Mouse (Mus musculus): Measurements from ENCODE around the gene Col4a2.

Col4a2 gene

DNA sequence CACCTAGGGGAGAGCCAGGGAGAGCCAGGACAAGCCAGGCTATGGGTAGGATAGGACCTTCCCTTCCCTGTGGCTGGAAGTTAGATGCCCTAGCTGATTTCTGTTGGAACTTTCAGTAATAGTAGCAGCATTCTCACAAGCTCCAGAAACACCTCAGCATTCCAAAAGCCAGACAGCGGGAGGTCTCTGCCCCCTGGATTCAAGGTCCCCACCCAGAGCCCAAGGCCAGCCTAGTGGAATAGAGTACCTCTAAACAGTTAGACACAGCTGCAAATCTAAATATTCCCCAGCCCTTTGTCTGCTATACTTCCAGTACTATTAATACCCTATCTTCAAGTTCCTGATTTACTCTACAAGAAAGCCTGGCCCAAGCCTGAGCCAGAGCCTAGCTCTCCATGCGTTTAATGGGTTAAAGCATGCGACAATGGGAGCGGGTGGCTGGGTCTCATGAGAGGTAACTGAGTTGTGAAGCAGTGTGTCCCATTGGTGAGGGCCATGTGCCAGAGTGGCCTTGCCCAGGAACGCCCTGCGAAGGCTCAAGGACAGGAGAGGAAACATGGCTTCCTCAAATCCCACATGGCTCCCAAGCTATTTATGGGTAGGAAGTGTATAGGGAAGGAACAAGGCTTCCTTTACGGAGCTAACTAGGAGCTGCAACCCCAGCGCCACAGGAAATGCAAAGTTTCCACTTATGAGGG is 15.3 kb upstream of the Col4a2 start:
- no peak for DNase-seq

DNA sequence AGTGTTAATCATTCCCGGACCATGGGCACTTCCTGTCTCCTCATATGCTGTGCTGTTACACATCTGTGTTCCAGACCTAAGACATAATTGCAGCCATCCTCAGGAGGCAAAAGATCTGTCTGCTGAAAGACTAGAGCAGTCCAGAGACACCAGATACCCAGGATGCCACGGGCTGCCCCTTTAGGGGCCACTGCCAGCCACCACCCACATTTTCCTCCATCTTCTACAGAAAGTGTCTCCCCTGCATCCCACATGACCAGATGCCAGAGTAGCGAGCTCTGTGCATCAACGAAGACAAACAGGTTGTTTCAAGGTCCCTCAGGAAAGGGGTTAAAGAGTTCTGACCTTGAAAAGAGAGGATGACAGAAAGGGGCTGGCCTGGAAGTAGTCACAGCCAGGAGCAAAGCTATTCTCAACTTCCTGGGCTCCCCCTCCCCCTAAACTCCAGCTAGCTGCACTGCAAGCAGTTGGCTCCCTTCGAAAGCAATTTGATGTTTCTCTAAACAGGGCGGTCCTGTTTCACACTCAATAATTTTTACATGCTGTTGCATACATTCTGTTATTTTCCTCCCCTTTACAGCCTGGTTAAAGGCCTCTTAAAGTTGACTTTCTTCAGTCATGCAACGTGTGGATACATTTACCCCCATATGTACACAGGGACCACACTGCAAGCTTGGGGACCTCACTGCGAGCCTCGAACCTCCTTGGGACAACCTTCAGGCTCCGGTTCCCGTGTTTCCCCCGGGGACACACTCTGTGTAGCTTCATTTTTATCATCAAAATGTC is 13.9 kb upstream of the Col4a2 start:
- DNase-seq: no peak

DNA sequence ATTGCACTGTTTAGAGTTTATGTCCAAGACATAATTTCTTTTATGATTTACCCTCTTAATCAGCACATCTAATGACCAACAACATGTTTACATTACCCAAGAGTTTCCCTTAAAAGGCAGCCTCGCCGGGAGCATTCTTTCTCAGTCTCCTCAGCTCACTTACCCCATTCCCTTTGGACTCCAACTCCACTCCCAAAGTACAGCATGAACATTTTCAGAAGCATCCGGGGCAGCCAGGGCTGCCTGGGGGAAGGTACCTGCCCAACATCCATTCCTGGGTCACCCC is 13.3 kb upstream of the Col4a2 start:
- DNase-seq: no peak

DNA sequence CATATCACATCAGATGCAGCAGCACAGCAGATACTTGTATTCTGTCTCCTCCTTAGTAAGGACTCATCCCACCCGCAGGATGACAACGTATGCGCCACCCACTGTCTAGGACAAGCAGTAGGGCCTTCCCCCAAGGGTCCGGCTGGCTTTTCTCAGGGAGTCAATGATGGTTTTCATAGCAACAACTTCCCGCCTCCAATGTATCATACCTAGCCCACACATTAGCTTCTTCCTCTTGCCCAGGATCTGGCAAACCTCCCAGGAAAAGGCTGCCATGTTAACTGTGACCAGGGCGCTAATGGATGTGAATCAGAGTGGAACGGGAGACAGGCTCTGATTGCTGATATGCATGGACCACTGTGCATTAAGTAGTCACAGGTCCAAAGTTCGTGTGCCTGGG is 12.2 kb upstream of the Col4a2 start:
- DNase-seq: no peak

DNA sequence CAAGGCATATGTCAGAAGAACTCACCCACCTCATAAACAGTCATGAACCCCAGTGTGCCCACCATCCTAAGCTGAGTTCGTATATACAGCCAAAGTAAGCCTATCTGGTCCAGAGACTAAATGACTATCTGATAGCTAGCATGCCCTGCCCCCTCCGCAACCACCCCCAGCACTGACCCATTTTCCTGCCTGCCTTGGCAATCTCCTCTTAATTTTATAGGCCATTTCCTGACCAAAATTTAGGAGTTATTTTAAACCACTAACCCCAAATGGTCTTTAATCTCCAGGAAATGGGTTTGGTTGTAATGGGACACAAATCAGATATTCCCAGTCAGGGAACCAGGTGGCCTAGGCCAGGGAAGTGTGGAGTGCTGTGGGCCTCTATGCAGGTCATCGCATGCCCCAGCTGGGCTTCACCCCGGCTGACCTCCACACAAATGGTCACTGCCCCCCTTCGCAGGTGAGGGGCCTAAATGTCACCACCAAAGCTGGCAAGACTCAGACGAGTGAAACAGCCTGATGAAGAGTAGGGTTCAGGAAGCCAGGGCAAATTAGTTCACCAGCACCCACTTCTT is 8.5 kb upstream of the Col4a2 start:
- DNase-seq: no peak

DNA sequence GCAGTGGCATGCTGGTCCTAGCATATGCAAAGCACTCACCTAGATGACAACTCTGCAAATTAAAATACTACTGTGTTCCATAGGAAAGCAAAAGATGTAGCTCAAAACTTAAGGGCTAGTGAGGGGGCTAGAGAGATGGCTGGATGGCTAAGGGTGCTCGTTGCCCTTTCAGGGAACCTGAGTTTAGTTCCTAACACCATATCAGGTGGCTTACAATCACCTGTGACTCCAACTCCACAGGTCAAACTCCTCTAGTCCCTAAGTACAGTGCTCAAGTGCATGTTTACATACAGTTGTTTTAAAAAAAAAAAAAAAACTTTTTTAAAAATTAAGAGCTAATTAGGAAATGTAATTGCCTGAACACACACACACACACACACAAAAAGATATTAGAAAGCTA is 7.1 kb upstream of the Col4a2 start:
- no peak for DNase-seq

DNA sequence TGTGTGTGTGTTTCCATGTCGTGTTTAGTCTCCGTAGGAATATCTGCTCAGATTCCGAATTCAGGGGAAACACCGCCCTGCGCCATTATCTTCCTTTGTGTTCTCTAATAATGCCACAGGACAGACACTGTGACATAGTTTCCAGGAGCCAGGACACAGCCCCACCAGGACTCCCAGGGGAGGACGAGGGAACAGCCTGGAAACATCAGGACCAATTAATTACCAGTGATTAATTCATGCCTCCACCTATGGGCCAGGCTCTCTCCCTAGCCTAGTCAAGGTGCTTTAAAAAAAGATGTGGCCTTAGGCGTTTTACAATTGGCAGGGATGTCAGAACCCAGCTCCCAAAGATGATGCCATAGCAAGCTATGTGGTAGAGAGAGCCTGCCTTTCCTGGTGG is 5.2 kb upstream of the Col4a2 start:
- no peak for DNase-seq

DNA sequence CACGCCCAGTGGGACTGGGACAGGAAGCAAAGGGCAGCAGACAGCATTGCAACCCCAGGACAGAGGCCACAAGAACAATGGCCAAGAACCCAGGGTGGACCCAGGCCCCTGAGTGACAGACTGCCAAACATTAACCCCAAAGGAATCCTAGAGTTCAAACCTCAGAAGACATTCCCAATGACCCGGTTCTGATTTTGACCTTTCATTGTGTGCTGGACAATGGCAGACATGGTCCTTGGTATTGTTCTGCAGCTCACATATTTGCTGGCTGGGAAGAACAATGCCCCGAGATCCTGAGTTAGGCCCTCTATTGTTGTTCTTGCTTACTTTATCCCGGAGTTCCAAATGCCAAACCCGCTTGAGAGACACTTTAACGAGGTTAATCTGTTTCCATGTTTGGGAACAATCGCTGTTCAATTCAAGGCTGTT is 4.0 kb upstream of the Col4a2 start:
- DNase-seq: no peak

DNA sequence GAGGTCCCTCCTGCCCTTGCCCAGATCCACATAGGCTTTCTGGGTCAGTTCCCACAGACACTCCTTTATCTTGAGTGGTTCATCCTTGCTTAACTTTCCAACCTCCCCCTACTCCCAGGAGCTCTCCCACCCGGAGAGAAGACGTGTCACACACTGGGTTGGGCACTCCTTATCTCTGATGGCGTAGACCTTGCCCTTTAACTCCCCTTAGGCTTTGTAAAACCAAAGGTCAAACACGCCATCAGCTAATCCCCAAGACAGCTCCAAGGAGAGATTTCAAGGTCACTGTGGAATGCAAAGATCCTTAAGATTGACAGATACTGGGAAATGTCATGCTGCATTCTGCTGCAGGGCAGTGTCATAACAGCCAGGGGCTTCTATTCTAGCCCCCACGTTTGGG is 3.4 kb upstream of the Col4a2 start:
- DNase-seq: no peak

DNA sequence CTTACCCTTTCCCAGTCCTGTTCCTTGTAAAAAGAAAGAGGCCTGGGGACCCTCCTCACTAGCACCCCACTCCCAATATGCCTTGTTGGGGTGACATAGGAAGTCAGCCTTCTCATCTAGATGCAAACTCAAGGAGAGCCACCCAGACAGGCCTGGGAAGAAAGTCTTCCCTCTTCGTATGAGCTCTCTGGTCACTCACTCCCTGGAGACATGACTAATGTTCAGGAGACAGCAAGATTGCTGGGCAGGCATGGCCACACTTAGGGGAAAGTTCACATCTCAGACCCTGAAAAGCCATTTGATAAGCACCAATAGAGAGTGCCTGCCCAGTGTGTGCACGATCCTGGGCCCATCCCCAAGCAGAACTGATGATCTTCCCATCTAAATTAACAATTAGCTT is 2.6 kb upstream of the Col4a2 start:
- no peak for DNase-seq

DNA sequence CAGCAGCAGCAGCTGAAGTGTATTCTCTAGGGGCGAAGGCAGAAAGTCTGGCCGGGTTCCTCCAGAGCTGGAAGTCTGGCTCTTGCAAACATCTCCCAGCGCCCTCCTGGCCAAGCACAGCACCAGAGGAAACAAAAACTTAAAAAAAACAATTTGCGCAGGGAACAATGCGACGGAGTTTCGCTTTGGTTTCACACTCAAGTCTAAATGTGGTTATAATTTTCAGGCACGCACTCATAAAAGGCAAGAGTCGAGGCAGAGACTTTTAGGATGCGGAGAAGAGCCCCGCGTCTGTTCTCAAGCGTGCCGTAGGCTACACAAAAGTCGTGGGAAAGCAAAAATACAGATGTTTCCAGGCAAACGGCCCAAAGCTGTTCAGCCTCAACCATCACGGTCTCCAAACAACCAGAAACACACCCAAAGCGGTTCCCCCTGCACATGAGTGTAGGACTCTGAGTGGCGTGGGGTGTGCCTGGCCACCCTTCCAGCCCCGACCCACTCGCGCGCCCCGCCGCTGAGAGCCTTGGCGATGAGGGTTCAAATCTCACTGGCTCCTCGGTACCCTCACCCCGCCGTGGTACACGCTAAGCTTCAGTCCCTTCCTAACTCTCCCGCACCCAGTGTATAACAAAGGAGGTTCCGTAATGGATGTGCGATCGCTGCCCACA is 790 bp upstream of the Col4a2 start:
- no peak for DNase-seq

DNA sequence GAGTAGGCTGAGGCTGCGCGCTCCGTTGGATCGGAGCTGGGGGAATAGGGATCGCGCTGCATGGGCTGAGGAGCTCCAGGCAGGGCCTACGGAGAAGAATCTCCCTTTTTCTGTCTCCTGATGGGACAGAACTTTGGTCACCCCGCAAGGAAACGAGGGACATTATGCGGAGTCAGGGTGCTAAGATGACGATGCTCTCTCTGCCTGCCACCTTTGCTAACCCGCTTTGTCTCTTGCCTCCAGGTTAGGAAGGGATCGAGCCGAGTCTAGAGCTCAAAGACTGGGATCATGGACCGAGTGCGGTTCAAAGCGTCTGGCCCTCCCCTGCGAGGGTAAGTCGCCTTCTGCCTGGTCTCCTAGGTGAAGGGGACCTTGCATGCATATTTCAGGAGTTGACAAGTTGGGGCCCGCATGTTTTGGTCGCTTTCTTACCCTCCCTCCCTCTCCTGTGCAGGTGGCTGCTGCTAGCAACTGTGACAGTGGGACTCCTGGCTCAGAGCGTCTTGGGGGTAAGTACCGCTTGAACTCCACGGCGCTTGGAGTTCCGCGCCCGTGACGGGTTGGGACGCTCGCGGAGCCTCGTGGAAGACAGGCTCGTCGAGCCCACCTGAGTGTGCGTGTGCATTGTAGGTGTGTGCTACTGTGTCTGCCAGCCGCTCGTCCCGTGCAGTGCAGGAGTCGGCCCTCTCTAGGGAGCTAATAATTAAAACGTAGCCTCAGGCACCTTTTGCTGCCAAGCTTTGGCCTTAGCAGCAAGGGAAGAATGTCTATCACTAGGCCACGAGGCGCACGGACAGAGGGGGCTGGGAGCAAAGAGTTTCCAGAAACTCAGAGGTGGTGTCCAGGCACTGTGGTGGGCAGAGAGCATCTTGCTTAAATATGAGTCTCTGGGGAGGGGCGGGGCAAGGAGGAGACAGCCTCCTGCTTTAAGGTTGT is 839 bp downstream of the Col4a2 start:
- DNase-seq: peak in 1 of 2 experiments; percentile 12

DNA sequence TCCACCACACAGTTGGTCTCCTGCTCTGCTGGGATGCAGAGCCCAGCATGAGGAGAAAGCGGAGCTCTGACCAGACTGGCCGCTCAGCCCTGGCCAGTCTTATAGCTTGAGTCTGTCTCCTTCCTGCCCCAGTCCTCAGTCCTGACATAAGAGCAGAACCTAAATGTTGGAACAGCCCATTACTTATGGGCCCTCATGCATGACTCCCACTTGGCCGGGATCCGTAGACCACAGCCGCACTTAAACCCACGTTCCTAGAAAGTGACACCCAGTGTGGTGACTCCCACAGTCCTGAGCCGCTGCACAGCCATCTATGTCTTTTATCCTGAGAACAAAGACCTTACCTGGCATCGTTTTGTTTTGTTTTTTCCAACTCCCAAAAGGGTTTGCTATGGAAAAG is 2.0 kb downstream of the Col4a2 start:
- DNase-seq: no peak

DNA sequence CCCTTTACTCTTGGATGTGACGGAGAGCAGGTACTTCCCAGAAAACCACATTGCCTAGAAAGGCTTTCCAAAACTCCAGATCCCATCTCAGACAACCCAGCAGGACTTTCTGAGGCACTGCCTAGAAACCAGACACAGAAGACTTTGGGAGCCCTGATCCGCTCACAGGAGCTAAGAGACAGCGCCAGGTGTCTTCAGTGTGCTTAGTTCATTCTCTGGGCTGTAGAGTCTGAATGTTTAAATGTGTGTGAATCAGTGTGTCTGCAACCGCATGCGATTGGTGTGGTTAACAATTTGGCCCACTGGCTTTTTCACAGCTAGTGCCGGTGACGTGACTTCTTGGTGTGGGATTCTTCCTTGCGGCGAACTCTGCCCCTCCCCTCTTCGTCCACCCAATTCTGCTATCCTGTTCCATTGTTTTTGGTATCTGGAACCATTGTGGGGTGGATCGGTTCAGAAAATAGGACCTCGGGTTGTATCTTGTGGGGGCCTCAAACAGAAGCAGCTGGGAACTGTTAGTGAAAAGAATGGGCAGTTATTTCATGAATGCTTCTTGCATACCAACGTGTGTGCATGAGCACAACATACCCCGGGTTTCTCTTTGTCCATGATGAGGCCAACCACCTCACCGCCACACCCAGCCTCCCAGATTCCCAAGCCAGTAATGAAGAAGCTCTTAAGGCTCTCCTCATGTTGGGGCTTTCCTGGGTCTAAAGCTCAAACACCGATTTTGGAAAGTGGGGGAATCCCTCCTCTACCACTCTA is 2.8 kb downstream of the Col4a2 start:
- DNase-seq: no peak

DNA sequence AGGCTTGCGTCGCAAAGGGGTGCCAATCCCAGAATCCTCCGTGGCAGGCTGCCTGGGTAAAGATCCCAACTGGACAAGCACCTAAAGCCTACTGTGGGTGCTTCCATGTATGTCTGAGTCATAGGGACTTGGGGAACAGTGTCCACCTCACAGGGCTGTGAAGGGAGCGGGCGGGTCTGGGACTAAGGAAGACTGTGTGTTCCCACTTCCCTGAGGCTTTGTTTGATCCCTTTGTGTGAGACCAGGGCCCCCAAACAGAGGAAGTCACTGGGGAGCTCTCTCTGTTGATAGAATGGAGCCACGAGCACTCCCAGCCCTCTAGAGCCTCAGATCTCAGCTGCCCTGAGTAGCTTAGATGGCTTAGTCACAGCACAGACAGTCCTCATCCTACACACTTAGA is 3.5 kb downstream of the Col4a2 start:
- no peak for DNase-seq

DNA sequence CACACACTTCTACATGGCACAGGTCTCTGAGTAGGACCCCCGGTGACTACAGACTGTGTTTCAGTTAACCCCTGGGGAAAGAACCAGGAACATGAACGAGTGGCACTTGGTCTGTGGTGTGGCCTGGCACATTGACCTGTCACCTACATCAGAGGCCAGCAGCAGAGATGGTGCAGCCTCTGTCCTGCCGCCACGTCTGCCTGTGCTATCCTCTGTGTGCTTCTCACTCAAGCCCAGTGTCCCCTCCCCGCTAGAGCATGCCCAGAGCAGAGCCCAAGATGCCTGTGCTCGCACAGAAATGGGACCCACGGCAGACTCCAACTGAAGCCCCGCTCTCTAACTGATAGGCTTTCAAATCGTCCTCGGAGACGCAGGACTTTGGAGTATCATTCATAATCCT is 6.8 kb downstream of the Col4a2 start:
- DNase-seq: no peak

DNA sequence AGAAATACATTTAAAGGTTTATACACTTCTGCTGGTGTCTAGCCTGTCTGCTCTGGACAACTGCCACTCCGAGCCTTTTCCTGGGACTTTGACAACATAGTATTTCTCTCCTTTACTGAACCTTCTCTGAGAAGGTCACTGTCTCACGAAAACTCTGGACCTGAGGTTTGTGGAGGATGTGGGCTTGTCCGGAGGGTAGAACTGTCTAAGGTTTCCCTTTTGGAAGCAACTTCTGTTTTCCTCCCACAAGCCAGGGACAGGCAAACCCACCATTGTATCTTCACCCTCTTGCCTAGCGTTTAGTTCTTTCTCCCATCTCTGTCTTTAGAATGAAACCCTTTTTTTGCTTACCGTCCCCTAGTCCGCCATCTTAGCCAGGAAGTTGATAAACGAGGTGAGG is 9.2 kb downstream of the Col4a2 start:
- no peak for DNase-seq

DNA sequence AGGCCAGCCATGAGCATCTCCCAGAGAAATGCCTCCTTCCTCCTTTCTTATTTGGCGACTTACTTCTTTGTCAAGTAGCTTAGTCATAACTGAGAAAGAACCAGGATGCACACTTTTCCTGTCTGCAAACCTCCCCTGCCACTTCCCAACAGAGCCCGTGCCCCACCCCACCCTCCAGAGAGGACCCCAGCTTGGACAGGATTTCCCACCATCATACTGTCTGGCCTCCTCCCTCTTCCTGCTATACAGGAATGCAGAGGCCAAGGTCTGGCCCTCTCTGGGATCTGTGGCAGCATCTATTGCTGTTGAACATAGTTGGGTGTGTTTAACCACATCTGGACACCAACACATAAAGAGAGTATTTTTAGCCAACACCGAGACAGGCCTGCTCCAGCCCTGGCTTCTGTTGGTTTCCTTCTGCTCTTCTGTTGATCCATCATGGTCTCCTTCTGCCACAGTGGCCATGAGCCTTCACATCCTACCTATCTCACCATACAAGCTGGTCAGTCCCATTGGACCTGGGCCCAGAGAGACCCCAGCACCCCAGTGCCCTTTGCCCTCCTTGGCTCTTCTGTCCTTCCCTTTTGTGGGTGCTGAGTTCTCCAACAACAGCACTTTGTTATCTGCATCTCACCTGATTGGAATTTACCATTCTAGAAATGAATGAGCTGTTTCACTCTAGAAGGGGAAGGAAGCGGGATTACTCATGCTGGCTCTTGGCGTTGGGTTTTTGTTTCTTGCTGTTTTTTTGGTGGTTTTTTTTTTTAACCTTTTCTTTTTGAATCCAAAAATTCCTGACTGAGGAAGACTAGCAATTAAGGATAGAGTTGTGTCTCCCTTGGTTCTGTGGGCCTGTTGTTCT is 10.3 kb downstream of the Col4a2 start:
- DNase-seq: no peak

DNA sequence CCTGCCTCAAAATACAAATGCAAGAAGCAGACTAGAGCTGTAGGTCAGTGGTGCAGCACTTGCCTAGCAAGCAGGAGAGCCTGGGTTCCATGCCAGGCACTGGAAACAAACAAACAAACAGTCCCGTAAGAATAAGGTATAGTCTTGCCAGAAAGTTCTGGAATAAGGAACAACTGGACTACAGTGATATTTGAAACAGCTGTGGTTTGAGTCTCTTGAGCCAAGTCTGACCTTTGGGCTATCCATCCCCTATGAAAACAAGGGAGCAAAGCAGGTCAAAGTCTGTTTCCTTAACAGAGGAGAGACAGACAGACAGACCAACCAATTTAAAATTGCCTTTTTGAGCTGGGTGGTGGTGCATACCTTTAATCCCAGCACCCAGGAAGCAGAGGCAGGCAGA is 11.1 kb downstream of the Col4a2 start:
- DNase-seq: no peak

DNA sequence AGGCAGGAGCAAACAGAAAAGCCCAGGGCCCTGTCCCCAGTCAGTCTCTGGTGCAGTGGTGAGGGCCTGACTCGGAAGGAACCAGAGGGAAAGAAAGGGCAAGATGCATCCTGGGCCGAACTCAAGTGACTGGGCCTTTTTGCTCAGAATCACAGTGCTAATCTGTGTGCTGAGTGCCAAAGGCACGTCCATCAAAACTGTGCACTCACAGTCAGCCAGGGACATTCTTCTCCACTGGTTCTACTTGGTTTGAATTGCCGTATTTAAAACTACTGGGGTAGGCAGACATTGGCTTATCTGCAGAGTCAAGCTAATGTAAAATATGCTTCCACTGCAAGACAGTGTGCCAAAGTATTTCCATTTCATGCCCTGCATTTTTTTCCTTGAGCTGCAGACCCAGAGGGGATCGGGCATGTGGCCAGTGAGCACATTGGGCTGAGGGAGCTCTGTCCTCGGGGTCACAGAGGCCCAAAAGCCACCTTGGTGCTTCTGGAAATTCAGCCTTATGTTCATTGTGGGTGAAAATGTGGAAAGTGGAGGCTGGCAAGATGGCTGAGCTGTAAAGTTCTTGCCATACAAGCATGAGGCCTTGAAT is 12.3 kb downstream of the Col4a2 start:
- DNase-seq: no peak

DNA sequence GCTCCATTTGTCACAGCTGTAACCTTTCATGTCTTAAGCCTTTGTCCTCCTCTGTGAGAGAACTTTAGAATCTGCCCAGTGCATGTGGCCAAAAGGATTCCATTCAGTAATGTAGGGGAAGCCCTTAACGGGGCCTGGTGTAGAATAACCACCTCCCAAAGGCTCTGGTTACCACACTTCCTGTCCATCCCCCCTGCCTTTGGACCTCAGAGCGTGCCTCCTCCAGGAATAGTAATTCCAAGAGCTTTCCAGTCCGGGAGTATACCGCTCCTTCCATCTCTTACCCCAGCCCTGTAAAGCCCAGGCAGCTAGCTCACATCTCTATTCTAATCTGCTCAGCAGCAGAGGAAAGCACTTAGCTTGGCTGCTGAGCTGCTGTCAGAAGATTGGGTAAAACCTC is 14.7 kb downstream of the Col4a2 start:
- DNase-seq: no peak

Measured in cerebellum, postnatal 25 days (tissue).